Mouse (Mus musculus): Measurements from ENCODE around the gene Lig4. TPM values are rescaled to one million over a fixed set of nuclear protein-coding genes. Genes with fewer than 3 reads are reported as not detected.

The Lig4 gene
- polyA plus RNA-seq, 1 experiment, result 0.01 TPM

GRCm38 (mm10) chr8:9934891-9935565 lies 42.5 kb downstream of the Lig4 start:
- peaks cover 5% of the 10 kb centered on the region; the same call in 1 of the 2 replicates for H3K9me3 ChIP-seq (ENCODE audit: control insufficient read depth, low read length)

GRCm38 (mm10) chr8:9932711-9933110 lies 44.8 kb downstream of the Lig4 start:
- no peak for TF ChIP-seq GATA1 (IDR thresholded peaks at IDR 0.05; ENCODE audit: low read length)
- TF ChIP-seq TAL1 (IDR thresholded peaks at IDR 0.05; ENCODE audit: low read length), result no peak
- no peak overlapping the region for H3K4me3 ChIP-seq (replicated peaks)

More at GRCm38 (mm10) chr8:9934891-9935565, 42.5 kb downstream of the Lig4 start:
- Histone ChIP-seq H3K4me3 (replicated peaks) (no peak overlapping the region), H3K4me1 (ENCODE audit: control insufficient read depth) (no peaks in the 10 kb centered on the region), H3K36me3 (ENCODE audit: control insufficient read depth) (no peaks in the 10 kb centered on the region), H3K27me3 (ENCODE audit: control insufficient read depth) (no peaks in the 10 kb centered on the region)
- no peak for TF ChIP-seq GATA1 (IDR thresholded peaks at IDR 0.05; ENCODE audit: low read length)
- TF ChIP-seq TAL1 (IDR thresholded peaks at IDR 0.05; ENCODE audit: low read length), result no peak

DNA sequence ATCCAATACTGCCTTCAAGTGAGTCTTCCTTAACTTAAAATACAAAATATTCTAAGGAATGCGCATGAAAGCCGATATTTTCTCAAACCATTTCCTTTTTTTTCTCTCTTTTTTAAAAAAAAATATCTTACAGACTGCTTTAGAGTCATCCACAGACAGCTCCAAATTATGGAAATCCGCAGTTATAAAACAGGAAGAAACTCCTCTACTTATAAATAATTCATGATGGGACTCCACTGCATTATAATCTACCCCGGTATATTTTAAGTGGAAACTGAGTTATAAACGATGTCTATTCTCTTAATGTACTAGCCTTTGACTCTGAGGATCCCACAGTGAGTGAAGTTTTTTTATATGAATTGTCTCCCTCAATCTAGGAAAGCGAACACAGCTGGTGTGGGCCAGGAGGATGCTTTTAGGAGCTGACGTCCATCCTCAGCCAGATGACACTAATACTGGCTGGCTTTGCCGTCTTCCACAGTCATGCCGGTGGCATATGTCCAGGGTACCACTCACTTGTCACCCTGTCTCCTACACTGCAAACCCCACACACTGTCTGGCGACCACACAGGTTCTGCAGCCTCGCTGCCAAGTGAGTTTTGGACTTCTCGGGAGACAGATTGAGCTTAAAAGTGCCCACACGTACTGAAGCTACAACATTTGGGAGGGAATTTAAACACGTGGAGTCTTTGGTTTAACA lies 47.6 kb downstream of the Lig4 start:
- H3K4me3 ChIP-seq (replicated peaks), result no peak overlapping the region
- H3K27me3 ChIP-seq (ENCODE audit: control insufficient read depth), result no peaks in the 10 kb centered on the region
- H3K4me1 ChIP-seq (ENCODE audit: control insufficient read depth), result no peaks in the 10 kb centered on the region
- no peaks in the 10 kb centered on the region for H3K36me3 ChIP-seq (ENCODE audit: control insufficient read depth)
- no peaks in the 10 kb centered on the region; the same call in 1 of the 2 replicates for H3K9me3 ChIP-seq (ENCODE audit: control insufficient read depth, low read length)
- no peak for TF ChIP-seq TAL1 (IDR thresholded peaks at IDR 0.05; ENCODE audit: low read length)
- no peak for TF ChIP-seq GATA1 (IDR thresholded peaks at IDR 0.05; ENCODE audit: low read length)

More at GRCm38 (mm10) chr8:9932711-9933110, 44.8 kb downstream of the Lig4 start:
- H3K36me3 ChIP-seq (ENCODE audit: control insufficient read depth), result no peaks in the 10 kb centered on the region
- H3K9me3 ChIP-seq (ENCODE audit: control insufficient read depth, low read length), result no peaks in the 10 kb centered on the region; the same call in 1 of the 2 replicates
- no peaks in the 10 kb centered on the region for H3K4me1 ChIP-seq (ENCODE audit: control insufficient read depth)
- no peaks in the 10 kb centered on the region for H3K27me3 ChIP-seq (ENCODE audit: control insufficient read depth)

Other genes with a start within 250 kb of the Lig4 start
- not detected in 2 replicates for gene Fam155a, start 206.5 kb downstream of the Lig4 start, polyA plus RNA-seq (2012)
- gene Gm10217, start 113.4 kb downstream of the Lig4 start, polyA plus RNA-seq (2012), result not detected in 2 replicates
- gene Abhd13, start within 50 bp of the Lig4 start, polyA plus RNA-seq (2012), result 0.02 TPM in 1 of 2 replicates, not detected in the other
- gene Tnfsf13b, start 28.8 kb upstream of the Lig4 start, polyA plus RNA-seq (2012), result not detected in 2 replicates
- not detected in 2 replicates for gene Myo16, start 176.2 kb upstream of the Lig4 start, polyA plus RNA-seq (2012)

Data from erythroblast, embryonic 14.5 days (primary cell).